Mouse (Mus musculus): ENCODE measurements around the gene Psmb11.

Psmb11 gene

DNA sequence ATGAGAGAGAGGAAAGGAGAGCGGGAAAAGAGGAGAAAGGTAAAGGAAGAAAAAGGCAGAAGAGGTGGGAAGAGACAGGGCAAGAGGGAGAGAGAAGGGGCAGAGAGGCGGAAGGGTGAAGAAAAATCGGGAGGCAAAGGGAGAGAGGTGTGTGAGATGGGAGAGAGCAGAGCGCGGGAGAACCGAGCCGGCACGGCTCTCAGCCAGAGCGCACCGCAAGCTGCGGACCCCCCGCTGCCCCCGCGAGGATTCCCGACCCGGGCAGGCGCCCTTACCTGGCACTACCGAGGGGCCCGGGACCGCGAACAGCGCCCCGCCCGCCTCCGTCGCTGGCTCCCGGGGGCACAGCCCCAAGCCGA lies 19.7 kb downstream of the Psmb11 start, which contains the start of gene Gm17606:
Gene Gm17606, plus strand, starts transcription at position 7 of the 359 bp plus-strand sequence.
- DNase-seq (ENCODE audit: low read depth) = no peak

DNA sequence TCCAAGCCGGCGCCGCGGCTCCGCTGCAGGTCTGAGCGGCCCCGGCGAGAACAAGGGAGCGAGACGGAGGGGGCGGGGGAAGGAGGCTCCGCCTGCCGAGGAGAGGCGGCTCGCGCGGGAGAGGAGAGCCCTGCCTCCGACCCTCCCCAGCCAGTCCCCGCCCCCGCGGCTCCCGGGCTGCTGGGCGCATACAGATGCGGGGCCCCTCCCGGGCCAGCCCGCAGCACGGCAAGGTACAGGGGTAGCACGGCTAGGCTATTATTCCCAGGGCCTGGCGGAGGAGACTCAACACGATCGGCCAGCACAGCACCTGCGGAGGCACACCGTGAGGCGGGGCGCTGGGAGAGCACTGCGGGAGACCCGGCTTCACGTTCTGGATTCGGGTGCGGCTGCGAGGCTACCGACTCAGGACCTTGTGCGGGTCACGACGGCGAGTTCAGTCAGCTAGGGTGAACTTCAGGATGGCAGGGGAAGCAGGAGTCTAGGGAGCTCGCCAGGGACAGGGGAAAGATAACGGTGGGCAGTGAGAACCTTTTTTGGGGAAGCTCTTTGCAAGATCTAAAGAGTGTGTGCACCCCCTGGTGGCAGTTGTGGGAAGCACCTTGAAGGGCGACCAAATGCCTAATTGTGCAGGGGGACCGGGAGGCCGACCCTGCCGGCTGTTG lies 20.2 kb downstream of the Psmb11 start, which contains the start of gene Cdh24:
Gene Cdh24, minus strand, starts transcription at position 60 of the 665 bp plus-strand sequence.
- DNase-seq (ENCODE audit: low read depth) = peak; percentile 88

DNA sequence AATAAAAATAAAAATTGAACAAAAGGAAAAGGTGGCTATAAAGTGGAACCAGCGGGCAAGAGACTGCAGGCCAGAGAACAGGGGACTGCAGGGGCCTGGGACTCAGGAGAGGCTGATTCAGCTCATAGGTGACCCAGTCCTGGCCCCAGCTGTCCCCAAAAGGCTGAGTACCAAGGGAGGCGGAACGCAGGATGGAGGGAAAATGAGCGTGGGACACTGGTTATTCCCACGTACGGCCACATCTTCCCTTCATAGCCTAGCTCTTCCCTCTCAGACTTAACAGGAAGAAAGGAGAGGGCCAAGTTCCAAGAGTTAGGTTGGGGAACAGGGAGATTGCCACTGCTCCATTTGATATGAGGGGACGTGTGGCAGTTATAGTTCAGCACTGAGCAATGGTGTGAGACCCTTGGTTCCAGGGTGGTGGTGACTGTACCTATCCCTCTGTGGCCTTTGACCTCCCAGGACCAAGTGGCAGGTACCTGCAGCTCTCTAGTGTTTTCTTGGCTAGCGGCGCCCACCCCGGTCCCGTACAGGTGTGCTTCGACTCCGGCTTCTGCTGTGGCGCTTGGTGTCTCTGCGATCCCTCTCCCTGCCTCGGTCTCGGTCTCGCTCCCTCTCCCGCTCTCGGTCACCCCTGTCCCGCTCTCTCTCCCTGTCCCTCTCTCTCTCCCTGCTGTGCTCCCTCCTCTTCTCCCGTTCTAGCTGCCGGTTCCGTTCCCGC lies 21.2 kb downstream of the Psmb11 start:
- DNase-seq (ENCODE audit: low read depth) = no peak

DNA sequence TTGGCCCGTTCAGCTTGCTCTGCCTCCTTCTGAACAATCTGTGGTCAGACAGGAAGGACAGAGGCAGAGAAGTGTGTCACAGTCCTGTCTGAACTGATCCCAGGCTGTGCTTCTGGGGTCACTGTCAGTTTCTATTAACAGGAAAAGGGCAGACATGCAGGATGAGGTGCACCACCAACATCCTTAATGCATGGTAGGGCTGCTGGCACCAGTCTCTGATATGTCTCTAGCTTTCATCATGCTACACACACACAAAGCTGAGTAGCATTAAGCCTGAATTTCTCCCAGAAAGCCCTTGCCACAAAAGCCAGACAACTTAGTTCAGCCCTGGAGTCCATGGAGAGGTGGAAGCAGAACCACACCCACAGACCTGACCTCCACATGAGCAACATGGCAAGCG lies 21.8 kb downstream of the Psmb11 start:
- DNase-seq (ENCODE audit: low read depth) = no peak

DNA sequence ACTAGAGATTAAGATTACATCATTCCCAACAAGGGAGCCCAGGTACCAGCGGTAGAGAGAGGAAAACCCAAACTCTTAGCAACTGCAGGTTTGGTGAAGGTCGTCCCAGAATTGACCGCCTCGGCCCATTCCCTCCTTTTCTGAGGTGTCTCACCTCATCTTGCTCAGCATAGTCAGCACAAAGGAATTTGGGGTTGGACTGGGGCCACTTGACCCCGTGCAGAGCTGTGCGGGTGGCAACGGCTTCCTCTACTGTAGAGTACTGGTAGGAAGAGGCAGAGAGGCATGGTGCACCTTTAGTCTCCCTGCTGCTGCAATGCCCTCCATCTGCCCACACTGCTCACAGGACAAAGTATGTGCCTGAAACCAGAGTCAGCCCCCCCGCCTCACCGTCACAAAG lies 23.1 kb downstream of the Psmb11 start:
- DNase-seq (ENCODE audit: low read depth) = peak; percentile 28

DNA sequence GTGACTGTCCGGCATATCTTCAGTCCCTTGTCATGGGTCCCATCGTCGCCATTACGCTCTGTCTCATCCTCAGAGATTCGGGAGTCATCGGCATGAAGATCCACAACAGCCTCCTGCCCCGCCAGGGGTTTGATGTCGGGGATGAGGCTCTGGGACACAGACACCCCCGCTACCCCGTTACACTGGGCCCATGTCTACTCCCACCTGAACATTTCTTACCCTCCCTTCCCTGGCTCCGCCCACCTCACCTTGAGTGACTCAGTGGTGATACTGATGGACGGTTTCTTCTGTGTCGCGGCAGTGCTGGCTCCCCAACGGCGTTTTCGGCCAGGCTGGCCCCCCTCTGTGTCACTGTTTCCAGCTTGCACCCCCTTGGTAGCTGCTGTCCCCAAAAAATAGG lies 25.2 kb downstream of the Psmb11 start:
- DNase-seq (ENCODE audit: low read depth) = no peak

DNA sequence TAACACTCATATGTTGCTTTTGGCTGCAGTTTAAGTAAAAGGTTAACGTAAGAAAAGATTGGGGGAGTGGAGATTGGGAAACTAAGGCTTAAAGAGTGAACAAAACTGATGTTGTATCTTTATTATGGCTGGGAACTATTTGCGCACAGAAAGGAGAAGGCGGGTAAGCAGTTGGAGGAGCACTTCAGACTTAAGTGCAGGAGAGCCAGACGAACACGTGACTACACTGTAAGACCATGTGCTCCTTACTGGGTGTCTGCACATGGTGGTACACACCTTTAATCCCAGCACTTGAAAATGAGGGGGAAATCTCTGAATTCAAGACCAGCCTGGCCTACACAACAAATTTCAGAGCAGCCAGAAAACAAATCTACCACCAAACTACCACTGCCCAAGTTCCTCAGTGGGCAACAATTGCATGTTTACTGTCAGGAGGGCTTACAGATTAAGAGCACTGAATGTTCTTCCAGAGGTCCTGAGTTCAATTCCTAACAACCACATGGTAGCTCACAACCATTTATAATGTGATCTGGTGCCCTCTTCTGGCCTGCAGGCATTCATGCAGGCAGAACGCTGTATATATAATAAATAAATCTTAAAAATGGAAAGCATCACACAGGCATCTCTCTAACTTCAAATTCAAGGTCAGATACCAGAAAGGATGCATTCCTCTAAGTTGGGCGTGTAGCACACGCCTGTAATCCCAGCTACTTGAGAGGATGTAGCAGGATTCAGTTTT lies 25.8 kb downstream of the Psmb11 start:
- DNase-seq (ENCODE audit: low read depth) = no peak

DNA sequence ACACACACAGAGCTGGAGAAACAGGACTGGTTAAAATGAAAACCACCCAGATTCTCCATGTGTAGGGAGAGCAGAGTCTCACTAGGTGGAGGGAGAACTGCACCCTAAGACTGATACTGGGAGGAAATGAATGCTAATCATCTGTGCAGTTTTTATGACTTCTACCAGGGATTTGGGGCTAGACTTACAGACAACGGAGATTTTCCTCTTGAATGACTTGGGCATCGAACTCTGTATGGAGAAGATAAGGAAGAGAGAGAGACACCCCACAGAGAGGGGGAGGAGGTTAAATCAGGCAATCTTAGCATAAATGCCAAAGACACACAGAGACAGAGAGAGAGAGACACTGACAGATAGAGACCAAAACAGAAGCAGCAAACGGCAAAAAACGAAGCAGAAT lies 26.7 kb downstream of the Psmb11 start:
- no peak for DNase-seq (ENCODE audit: low read depth)

DNA sequence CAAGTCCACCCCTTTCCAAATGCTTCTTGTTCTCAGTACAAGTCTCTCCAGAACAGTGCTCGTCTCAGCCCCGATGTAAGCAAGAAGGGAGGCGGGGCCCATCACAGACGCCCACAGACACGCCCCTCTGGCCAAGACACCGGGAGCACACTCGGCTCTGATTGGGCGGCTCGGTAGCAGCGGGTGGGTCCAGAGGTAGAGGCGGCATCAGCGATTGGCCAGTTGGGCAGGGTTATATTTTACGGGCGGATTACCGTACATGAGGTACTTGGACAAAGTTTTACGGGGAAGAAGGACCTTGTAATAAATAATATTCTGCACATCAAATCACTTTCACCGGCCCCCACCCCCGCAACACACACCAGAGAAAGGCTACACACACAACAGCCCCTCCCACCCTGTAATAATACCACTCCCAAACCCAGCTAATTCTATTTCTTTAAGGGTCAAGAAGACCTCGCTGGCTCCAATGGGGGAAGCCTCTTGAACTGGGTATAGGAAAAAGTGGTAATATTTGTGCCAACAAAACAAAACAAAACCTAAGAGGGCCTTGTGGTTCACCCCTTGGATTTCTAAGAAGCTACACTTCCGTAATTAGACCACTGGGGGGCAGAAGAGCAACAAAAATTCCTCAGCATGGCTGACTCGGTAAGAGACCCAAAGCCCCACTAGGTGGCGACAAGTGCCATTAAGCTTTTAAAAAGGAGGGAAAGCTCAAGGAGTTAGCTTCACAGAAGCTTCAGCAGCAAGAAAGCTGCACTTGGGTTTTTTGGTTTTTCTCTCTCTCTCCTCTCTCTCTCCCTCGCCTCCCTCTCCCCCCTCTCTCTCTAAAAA lies 29.6 kb downstream of the Psmb11 start:
- peak; percentile 94 for DNase-seq (ENCODE audit: low read depth)

DNA sequence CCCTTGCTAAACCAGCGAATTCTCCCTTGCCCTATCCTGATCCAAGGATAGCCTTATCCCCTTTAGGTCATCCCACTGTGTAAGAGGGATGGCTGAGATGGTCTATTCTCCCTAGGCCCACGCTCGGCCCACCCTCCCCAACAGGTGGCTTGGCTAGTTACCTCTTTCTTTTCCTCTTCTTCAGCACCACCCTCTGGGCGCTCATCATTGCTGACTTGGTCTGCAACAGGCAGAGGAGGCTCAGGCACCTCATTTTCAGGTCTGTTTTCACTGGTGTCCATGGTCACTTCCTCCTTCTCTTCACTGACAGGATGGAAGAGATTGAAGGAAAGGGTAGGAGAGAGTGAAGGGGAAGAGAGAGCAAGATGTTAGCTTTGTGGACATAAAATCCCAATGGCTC lies 30.3 kb downstream of the Psmb11 start:
- no peak for DNase-seq (ENCODE audit: low read depth)

DNA sequence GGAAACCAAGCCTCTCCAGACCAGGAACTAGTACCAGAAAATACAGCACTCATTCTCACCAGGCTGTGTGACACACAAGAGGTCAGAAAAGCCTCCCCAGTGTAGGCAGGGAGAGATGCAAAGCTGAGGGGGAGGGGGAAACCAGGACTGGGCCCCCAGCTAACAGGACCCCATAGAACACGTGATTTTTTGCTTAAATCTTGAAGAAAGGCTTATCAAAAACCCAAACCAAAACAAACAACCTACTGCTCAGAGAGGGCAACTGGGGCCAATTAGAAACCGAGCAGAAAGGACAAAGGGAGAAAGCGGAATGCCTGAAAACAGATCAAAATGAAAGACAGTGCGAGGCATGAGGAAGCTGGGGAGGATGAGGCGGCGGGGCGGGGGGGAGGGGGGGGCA lies 31.6 kb downstream of the Psmb11 start:
- no peak for DNase-seq (ENCODE audit: low read depth)

DNA sequence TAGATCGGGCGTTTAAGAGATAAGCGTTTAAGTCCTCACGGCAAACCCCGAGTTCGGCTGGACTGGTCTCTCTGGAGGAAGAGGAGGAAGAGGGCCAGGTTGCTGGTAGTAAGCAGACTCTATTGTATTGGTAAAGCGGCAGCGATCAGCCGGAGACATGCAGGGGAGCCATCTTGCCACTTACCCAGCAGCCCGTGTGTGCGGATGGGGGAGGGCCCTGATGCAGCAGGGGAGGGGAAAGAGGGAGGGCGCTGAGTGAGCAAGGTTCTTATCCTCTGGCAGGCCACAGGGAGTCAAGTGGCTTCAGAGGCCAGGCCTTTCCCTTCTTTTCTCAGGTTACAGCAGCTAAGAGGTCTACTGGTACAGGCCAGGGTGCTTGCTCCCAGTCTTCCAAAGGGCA lies 32.3 kb downstream of the Psmb11 start:
- peak; percentile 89 for DNase-seq (ENCODE audit: low read depth)

DNA sequence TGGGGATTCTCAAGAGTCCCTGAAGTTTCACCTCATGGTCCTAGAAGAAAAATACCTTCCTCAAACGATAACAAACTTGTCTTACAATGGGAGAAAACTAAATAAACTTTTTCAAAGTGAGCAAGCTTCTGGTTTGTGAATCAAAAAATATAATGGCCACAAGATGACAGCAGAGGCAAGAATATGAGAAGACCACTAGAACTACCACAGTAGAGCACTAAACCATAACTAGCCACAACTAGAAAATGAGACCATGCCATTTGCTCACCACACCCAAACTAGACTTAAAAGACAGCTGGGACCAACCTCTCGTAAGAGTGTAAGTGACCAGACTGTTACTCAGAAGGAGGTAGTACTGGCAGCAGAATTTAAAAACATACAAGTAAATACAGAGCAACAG lies 38.8 kb downstream of the Psmb11 start:
- peak; percentile 80 for DNase-seq (ENCODE audit: low read depth)

DNA sequence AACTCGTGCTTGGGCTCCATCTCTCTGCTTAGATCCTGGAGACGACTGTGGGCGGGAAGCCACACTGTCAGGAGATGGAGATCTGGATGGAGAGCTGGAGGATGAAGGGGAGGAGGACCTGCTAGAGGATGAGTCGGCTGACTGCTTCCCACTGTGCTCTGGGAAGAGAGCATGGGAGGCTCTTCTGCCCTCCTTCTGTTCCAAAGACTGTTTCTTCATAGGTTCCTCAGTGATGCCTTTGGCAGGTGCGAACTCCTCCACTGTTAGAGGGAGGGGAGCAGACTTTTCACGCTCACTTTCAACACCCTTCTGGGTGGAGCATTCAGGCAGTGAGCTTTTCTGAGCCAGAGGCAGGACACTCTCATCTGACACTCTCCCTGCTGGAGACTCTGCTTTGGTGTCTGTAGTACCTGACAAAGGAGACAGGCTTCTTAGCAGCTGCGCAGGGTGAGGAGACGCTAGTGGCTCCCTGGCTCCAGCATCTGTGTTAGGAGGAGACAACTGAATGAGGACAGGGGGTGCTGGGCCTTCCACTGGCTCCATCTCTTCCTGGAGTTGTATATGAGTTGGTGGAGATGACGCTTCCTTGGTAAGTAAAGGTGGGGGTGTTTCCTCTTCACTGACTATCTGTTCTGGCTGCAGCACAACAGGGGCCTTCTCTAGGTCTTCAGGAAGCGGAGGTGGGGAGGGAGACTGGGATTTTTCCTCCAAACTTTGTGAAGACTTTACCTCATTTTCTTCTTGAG lies 43.4 kb downstream of the Psmb11 start:
- no peak for DNase-seq (ENCODE audit: low read depth)

DNA sequence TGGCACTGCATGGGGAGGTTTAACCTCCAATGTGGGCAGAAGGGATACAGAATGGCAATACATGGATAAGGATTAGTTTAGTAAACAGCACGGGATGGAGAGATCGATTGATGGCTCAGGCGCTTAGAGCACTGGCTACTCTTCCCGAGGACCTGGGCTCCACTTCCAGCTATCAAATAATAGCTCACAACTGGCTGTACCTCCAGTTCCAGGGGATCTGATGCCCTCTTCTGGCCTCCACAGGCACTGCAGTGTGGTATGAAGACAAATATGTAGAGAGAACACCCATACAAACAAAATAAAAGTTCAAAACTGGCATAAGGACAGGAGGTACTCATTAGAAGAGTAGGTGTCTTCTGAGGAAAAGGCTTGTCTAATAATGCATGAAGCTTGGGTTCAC lies 48.1 kb downstream of the Psmb11 start:
- peak; percentile 57 for DNase-seq (ENCODE audit: low read depth)

DNA sequence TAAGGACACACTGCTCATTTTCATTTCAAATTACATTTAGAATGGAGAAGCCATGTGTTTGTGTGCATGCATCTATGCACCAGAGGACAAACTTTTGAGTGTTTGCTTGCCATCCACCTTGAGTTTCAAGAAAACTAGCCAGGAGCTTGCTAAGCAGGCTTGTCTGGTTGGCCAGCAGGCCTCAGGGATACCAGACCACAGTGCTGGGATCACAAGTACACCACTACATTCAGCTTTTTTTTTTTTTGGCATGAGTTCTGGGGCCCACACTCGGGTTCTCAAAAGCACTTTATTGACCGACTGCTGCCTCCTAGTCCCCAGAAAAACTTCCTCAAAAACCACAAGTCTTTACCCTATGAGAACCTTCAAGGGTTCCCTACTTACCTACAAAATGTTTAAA lies 53.1 kb downstream of the Psmb11 start:
- no peak for DNase-seq (ENCODE audit: low read depth)

DNA sequence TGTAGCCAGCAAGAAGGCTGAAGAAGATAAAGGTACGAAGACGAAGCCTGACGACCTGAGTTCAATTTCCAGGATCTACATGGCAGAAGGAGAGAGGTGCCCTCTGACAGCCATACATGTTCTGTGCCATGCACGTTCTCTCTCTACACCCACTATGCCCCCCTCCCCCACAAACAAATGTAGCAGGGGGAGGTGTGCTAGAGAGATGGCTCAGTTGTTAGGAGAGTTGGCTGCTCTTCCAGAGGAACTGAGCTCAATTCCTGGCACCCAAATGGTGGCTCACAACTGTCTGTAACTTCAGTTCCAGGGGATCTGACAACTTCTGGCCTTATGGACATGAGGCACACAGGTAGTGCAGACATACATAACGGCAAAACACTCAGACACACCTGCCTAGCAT lies 55.1 kb downstream of the Psmb11 start:
- DNase-seq (ENCODE audit: low read depth) = no peak

DNA sequence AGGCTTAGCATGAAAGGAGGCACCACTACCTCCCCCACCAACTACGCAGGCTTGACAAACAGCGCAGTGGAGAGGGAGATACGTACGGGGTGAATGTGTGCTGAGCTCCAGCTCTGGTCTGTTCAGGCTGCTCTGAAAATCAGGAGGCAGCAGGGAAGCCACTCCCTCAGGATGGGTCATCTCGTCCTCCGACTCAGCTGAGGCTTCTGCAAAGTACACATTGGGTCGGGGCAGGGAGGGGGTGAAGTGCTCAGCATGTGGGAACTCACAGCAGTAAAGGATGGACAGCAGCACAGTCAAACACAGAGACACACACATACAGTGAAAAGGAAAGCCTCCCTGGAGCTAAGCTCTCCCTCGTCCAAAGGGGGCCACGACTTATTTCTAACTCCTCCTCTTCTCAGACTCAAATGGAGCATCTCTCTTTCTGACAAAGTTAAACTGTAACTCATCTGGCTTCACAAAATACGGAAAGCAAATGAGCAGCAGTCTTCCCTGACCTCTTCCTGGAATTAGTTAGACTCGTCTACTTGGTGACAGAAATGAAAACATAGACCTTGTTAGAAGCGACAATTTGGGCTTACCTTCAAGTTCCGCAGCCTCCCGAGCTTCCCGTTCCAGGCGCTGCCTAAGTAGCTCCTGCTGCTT lies 57.5 kb downstream of the Psmb11 start:
- DNase-seq (ENCODE audit: low read depth) = no peak

Data from NIH3T3 (cell line).